Mouse (Mus musculus) embryonic fibroblast, embryonic 13.5 days (primary cell): ENCODE measurements at regions not wholly inside any gene's neighbourhood (a gene's known extent, or its start where the extent isn't known, plus 50 kb on each side); places are given as distances from the start of the nearest gene placed in this dataset.
A peak's percentile ranks its signal among the peaks of the same experiment; 100 is the strongest.

Source experiments
- H3K27ac ChIP-seq: 2 replicates; pipeline ENCODE4 v1.5.1; 2012; ENCODE audit warnings: low read length, control low read depth, inconsistent platforms; ENCODE audit not compliant: insufficient read depth
- H3K4me1 ChIP-seq: 2 replicates; pipeline ENCODE4 v1.6.1; 2011; ENCODE audit warnings: low read length; ENCODE audit not compliant: control insufficient read depth, insufficient read depth
- H3K4me3 ChIP-seq: 2 replicates; pipeline ENCODE4 v1.5.1; 2011; ENCODE audit warnings: mild to moderate bottlenecking, control low read depth, low read length; ENCODE audit not compliant: insufficient read depth
- CTCF ChIP-seq: IDR thresholded peaks from 2 replicates; pipeline ENCODE4 v1.5.1; 2011; ENCODE audit warnings: mild to moderate bottlenecking, control low read depth, low read length, moderate library complexity, borderline replicate concordance; ENCODE audit not compliant: insufficient read depth
- POLR2A ChIP-seq: IDR thresholded peaks from 2 replicates; pipeline ENCODE4 v1.6.1; 2011; ENCODE audit warnings: low read depth, mild to moderate bottlenecking, control low read depth, low read length, moderate library complexity

GRCm38 (mm10) chr1:75877209-75877608, 331.1 kb downstream of the Slc4a3 start:
- Histone ChIP-seq H3K4me1 (no peaks in the 10 kb centered on the region; the same call in 1 of the 2 replicates), H3K4me3 (no peak overlapping the region), H3K27ac (no peak overlapping the region)
- TF ChIP-seq POLR2A = no peak

- H3K4me3 ChIP-seq = no peak overlapping the region
- TF ChIP-seq CTCF (no peak), POLR2A (no peak)
- peak overlapping the region; percentile 51 for H3K27ac ChIP-seq
- no peaks in the 10 kb centered on the region; the same call in 1 of the 2 replicates for H3K4me1 ChIP-seq
Measured at GRCm38 (mm10) chr1:75885632-75886031, 339.6 kb downstream of the Slc4a3 start.

GRCm38 (mm10) chr1:75888499-75889208, 342.6 kb downstream of the Slc4a3 start:
- TF ChIP-seq CTCF (no peak), POLR2A (no peak)
- Histone ChIP-seq H3K4me1 (no peaks in the 10 kb centered on the region; the same call in 1 of the 2 replicates), H3K4me3 (no peak overlapping the region), H3K27ac (no peak overlapping the region)

GRCm38 (mm10) chr1:75889847-75890591, 344.0 kb downstream of the Slc4a3 start:
- Histone ChIP-seq H3K27ac (no peak overlapping the region), H3K4me1 (no peaks in the 10 kb centered on the region; the same call in 1 of the 2 replicates), H3K4me3 (no peak overlapping the region)
- TF ChIP-seq POLR2A (no peak), CTCF (no peak)

GRCm38 (mm10) chr1:75890636-75891276, 344.7 kb downstream of the Slc4a3 start:
- no peak overlapping the region for H3K27ac ChIP-seq
- H3K4me1 ChIP-seq = no peaks in the 10 kb centered on the region
- no peak overlapping the region for H3K4me3 ChIP-seq
- TF ChIP-seq CTCF (no peak), POLR2A (no peak)

- Histone ChIP-seq H3K4me3 (no peak overlapping the region), H3K4me1 (no peaks in the 10 kb centered on the region), H3K27ac (no peak overlapping the region)
- no peak for TF ChIP-seq CTCF
- no peak for TF ChIP-seq POLR2A
Measured at GRCm38 (mm10) chr1:75895550-75895949, 349.5 kb downstream of the Slc4a3 start.

- no peak for TF ChIP-seq CTCF
- no peak overlapping the region for H3K27ac ChIP-seq
- H3K4me1 ChIP-seq = no peaks in the 10 kb centered on the region
Measured at GRCm38 (mm10) chr1:75901146-75901545, 355.1 kb downstream of the Slc4a3 start.

GRCm38 (mm10) chr1:75905699-75906470, 359.8 kb downstream of the Slc4a3 start:
- no peaks in the 10 kb centered on the region for H3K4me1 ChIP-seq

More at GRCm38 (mm10) chr1:75901146-75901545, 355.1 kb downstream of the Slc4a3 start:
- H3K4me3 ChIP-seq = no peak overlapping the region

GRCm38 (mm10) chr1:75915311-75915710, 369.2 kb downstream of the Slc4a3 start:
- no peak overlapping the region for H3K4me3 ChIP-seq
- peaks cover 11% of the 10 kb centered on the region for H3K4me1 ChIP-seq
- no peak for TF ChIP-seq CTCF
- TF ChIP-seq POLR2A = no peak
- H3K27ac ChIP-seq = peak overlapping the region; percentile 41

More at GRCm38 (mm10) chr1:75905699-75906470, 359.8 kb downstream of the Slc4a3 start:
- TF ChIP-seq CTCF (no peak), POLR2A (no peak)
- Histone ChIP-seq H3K27ac (no peak overlapping the region), H3K4me3 (no peak overlapping the region)
